Mouse (Mus musculus) liver, embryonic 16.5 days (tissue): ENCODE measurements at regions not wholly inside any gene's neighbourhood (a gene's known extent, or its start where the extent isn't known, plus 50 kb on each side); places are given as distances from the start of the nearest gene placed in this dataset.

Source experiments
- ATAC-seq: fragments of 200-750 bp; cut with Nextera tagmentation; 2 replicates; pipeline ENCODE4 v1.8.0; 2017; ENCODE audit warnings: low read depth, mild to moderate bottlenecking, moderate number of reproducible peaks, moderate library complexity
- H3K27ac ChIP-seq: fragments of 300-500 bp; sonication (generic); 2 replicates; pipeline ENCODE4 v1.5.1; 2014; ENCODE audit warnings: mild to moderate bottlenecking, low read length
- H3K27me3 ChIP-seq: fragments of 300-500 bp; sonication (generic); 2 replicates; pipeline ENCODE4 v1.6.1; 2014; ENCODE audit warnings: low read depth, low read length, mixed read lengths; ENCODE audit not compliant: control insufficient read depth, insufficient read depth
- H3K36me3 ChIP-seq: fragments of 300-500 bp; sonication (generic); 2 replicates; pipeline ENCODE4 v1.6.1; 2014; ENCODE audit warnings: mild to moderate bottlenecking; ENCODE audit not compliant: control insufficient read depth, insufficient read depth
- H3K4me1 ChIP-seq: fragments of 300-500 bp; sonication (generic); 2 replicates; pipeline ENCODE4 v1.6.1; 2014; ENCODE audit warnings: low read depth, low read length, mixed read lengths; ENCODE audit not compliant: control insufficient read depth
- H3K4me2 ChIP-seq: fragments of 300-500 bp; sonication (generic); 2 replicates; pipeline ENCODE4 v1.6.1; 2014; ENCODE audit warnings: low read depth, low read length, mixed read lengths
- H3K4me3 ChIP-seq: fragments of 300-500 bp; sonication (generic); 2 replicates; pipeline ENCODE4 v1.5.1; 2014; ENCODE audit warnings: low read depth, mild to moderate bottlenecking, low read length
- H3K9ac ChIP-seq: fragments of 300-500 bp; sonication (generic); 2 replicates; pipeline ENCODE4 v1.6.1; 2014; ENCODE audit warnings: low read depth, low read length
- H3K9me3 ChIP-seq: fragments of 300-500 bp; sonication (generic); replicated peaks from 2 replicates; pipeline ENCODE4 v1.6.1; 2016; ENCODE audit warnings: low read length; ENCODE audit not compliant: control insufficient read depth
- WGBS: fragments of 180-500 bp; shearing (Covaris S2); extraction: QIAGEN DNeasy Blood & Tissue Kit; methylation state at CpG from one replicate; pipeline ENCODE4 v1.1.7; 2014; ENCODE audit not compliant: insufficient replicate concordance; 5-methylcytosine and 5-hydroxymethylcytosine counted together

DNA sequence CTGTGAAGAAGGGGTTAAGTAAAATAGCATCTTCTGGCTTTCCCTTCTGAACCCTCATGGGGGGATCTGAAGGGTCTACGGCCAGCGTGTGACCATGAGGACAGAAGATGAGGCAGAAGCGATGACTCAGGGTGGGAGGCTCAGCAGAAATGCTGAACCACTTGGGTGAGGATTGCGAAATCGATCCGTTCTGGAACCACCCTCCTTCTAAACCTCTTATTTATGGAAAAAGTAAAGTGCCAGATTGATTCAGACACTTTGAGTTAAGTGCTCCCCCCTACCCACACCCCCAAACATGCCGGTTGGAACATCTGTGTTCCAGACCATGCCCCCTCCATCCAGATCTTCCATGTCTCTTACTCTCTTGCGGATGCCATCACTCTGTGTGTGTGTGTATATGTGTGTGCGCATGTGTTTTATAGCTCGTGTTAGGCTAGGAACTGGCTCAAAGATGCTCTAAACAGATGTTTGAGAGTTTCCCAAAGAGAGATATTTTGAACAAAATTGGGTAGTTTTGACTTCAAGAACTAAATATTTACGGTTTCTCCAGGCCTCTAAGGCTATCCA lies 190.2 kb upstream of the Prickle1 start:
- Histone ChIP-seq H3K4me1 (no peaks in the 10 kb centered on the region), H3K4me2 (no peak overlapping the region), H3K9ac (no peak overlapping the region), H3K36me3 (no peaks in the 10 kb centered on the region), H3K27ac (no peak overlapping the region), H3K9me3 (no peaks in the 10 kb centered on the region), H3K4me3 (no peak overlapping the region), H3K27me3 (no peaks in the 10 kb centered on the region)
- no peak for ATAC-seq
- 66% methylated on average over 11 of the region's 11 CpGs for WGBS

- Histone ChIP-seq H3K27ac (no peak overlapping the region), H3K36me3 (no peaks in the 10 kb centered on the region), H3K27me3 (no peaks in the 10 kb centered on the region), H3K9ac (no peak overlapping the region), H3K9me3 (no peaks in the 10 kb centered on the region), H3K4me2 (no peak overlapping the region), H3K4me3 (no peak overlapping the region), H3K4me1 (no peaks in the 10 kb centered on the region)
- 62% methylated on average over 4 of the region's 4 CpGs for WGBS
- no peak for ATAC-seq
Observed at GRCm38 (mm10) chr15:93783736-93784135, 188.0 kb upstream of the Prickle1 start.

GRCm38 (mm10) chr15:93775199-93775745 lies 179.6 kb upstream of the Prickle1 start:
- ATAC-seq = no peak
- WGBS = 72% methylated on average over 12 of the region's 12 CpGs
- H3K4me3 ChIP-seq = no peak overlapping the region

GRCm38 (mm10) chr15:93774340-93774739 lies 178.6 kb upstream of the Prickle1 start:
- Histone ChIP-seq H3K4me1 (no peaks in the 10 kb centered on the region), H3K9ac (no peak overlapping the region), H3K36me3 (no peaks in the 10 kb centered on the region), H3K9me3 (no peaks in the 10 kb centered on the region), H3K27ac (no peak overlapping the region), H3K4me3 (no peak overlapping the region), H3K27me3 (no peaks in the 10 kb centered on the region), H3K4me2 (no peak overlapping the region)
- 57% methylated on average over 4 of the region's 4 CpGs for WGBS
- no peak for ATAC-seq

More at GRCm38 (mm10) chr15:93775199-93775745, 179.6 kb upstream of the Prickle1 start:
- no peaks in the 10 kb centered on the region for H3K4me1 ChIP-seq
- no peaks in the 10 kb centered on the region for H3K36me3 ChIP-seq
- no peak overlapping the region for H3K4me2 ChIP-seq
- H3K27ac ChIP-seq = no peak overlapping the region
- H3K9ac ChIP-seq = no peak overlapping the region
- H3K27me3 ChIP-seq = no peaks in the 10 kb centered on the region
- H3K9me3 ChIP-seq = no peaks in the 10 kb centered on the region

DNA sequence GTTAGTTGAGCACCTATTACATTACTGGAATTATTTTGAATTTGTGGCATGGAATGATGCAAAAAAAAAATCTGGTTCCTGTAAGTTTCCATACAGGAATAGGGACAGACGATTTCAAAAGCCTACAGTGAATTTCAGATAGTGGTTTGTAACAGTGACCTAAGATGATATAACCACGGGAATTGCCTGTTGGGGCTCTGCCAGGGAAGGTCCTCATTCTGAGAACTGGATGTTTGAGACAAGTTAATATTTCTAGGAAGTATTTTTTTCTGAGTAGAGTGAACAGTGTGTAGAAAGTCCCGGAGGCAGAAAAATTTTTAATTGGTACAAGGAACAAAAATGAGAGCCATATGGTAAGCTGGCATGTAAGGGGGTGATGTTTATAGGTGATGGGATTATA lies 171.3 kb upstream of the Prickle1 start:
- H3K36me3 ChIP-seq = no peaks in the 10 kb centered on the region
- WGBS = 41% methylated on average over 3 of the region's 3 CpGs
- no peaks in the 10 kb centered on the region for H3K9me3 ChIP-seq
- no peak overlapping the region for H3K4me2 ChIP-seq
- no peak for ATAC-seq
- no peak overlapping the region for H3K4me3 ChIP-seq
- no peaks in the 10 kb centered on the region for H3K4me1 ChIP-seq
- H3K9ac ChIP-seq = no peak overlapping the region
- no peaks in the 10 kb centered on the region for H3K27me3 ChIP-seq
- no peak overlapping the region for H3K27ac ChIP-seq

DNA sequence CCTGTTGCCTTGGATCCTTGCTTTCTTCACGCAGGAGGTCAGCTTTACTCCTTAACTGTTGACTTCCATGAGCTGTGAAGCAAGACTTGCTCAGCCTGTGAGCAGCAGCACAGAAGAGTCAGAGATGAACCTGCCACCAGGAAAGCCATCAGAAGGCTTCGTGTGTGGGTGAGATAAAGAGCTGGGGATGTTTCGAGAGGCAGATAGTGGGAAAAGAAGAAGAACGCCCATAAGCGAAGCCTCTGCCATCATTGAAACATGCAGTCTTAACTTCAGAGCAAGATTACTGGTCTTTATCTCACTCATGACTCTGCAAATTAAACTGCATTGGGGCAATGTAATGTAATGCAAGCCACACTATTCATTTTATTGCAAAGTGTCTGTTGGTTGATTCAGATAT lies 167.4 kb upstream of the Prickle1 start:
- no peak overlapping the region for H3K4me3 ChIP-seq
- no peak for ATAC-seq
- no peaks in the 10 kb centered on the region for H3K4me1 ChIP-seq
- H3K4me2 ChIP-seq = no peak overlapping the region
- no peaks in the 10 kb centered on the region for H3K27me3 ChIP-seq
- 29% methylated on average over 5 of the region's 5 CpGs for WGBS
- no peaks in the 10 kb centered on the region for H3K36me3 ChIP-seq
- H3K9me3 ChIP-seq = no peaks in the 10 kb centered on the region
- no peak overlapping the region for H3K9ac ChIP-seq
- no peak overlapping the region for H3K27ac ChIP-seq

GRCm38 (mm10) chr15:93758204-93758836 lies 162.6 kb upstream of the Prickle1 start:
- H3K4me2 ChIP-seq = no peak overlapping the region

GRCm38 (mm10) chr15:93755989-93756388 lies 160.3 kb upstream of the Prickle1 start:
- WGBS = 66% methylated on average over 5 of the region's 5 CpGs
- H3K4me1 ChIP-seq = no peaks in the 10 kb centered on the region

More at GRCm38 (mm10) chr15:93758204-93758836, 162.6 kb upstream of the Prickle1 start:
- no peak for ATAC-seq
- WGBS = 63% methylated on average over 8 of the region's 8 CpGs
- Histone ChIP-seq H3K36me3 (no peaks in the 10 kb centered on the region), H3K9me3 (no peaks in the 10 kb centered on the region), H3K4me1 (no peaks in the 10 kb centered on the region), H3K27me3 (no peaks in the 10 kb centered on the region), H3K9ac (no peak overlapping the region), H3K4me3 (no peak overlapping the region), H3K27ac (no peak overlapping the region)

GRCm38 (mm10) chr15:93751817-93752216 lies 156.1 kb upstream of the Prickle1 start:
- H3K9me3 ChIP-seq = no peaks in the 10 kb centered on the region
- H3K9ac ChIP-seq = no peak overlapping the region
- H3K27me3 ChIP-seq = no peaks in the 10 kb centered on the region
- WGBS = 40% methylated on average over 14 of the region's 14 CpGs
- no peak for ATAC-seq
- H3K4me2 ChIP-seq = no peak overlapping the region
- no peaks in the 10 kb centered on the region for H3K4me1 ChIP-seq
- H3K36me3 ChIP-seq = no peaks in the 10 kb centered on the region
- H3K4me3 ChIP-seq = no peak overlapping the region
- H3K27ac ChIP-seq = no peak overlapping the region

More at GRCm38 (mm10) chr15:93755989-93756388, 160.3 kb upstream of the Prickle1 start:
- H3K4me2 ChIP-seq = no peak overlapping the region
- no peaks in the 10 kb centered on the region for H3K36me3 ChIP-seq
- no peaks in the 10 kb centered on the region for H3K27me3 ChIP-seq
- H3K9ac ChIP-seq = no peak overlapping the region
- H3K27ac ChIP-seq = no peak overlapping the region
- ATAC-seq = no peak
- no peaks in the 10 kb centered on the region for H3K9me3 ChIP-seq
- H3K4me3 ChIP-seq = no peak overlapping the region
